Mouse (Mus musculus) layer of hippocampus, postnatal 14 days (tissue): ENCODE data around the gene Hddc3. TPM values are rescaled to one million over a fixed set of nuclear protein-coding genes. Genes with fewer than 3 reads are reported as not detected.

Experiments
- DNase-seq, 2 experiments: peaks; one replicate each; pipeline ENCODE4 v3.0.0; 2021 to 2022; ENCODE audit warnings: low spot score in 2 of 2, mixed read lengths in 1 of 2
- total RNA-seq, 2 experiments: library from RNA; stranded (reverse); gene quantifications; 2 replicates each; pipeline ENCODE4 v1.2.3; 2021

The Hddc3 gene
- total RNA-seq, 2 experiments from 2014 or later: 45.8 to 46.3 TPM

GRCm38 (mm10) chr7:80368635-80369421 lies 25.9 kb downstream of the Hddc3 start:
- no peak for DNase-seq

GRCm38 (mm10) chr7:80369461-80369860 lies 26.6 kb downstream of the Hddc3 start:
- DNase-seq: no peak

- DNase-seq: no peak
These were observed 27.1 kb downstream of the Hddc3 start for GRCm38 (mm10) chr7:80369967-80370431.

GRCm38 (mm10) chr7:80370649-80371040 lies 27.7 kb downstream of the Hddc3 start:
- DNase-seq: peak; percentile 73 to 82

- peak; percentile 76 to 79 for DNase-seq
These were observed 28.3 kb downstream of the Hddc3 start, which contains the start of gene Man2a2 for GRCm38 (mm10) chr7:80371041-80371751. Gene Man2a2, minus strand, starts transcription at chr7:80371375.

DNA sequence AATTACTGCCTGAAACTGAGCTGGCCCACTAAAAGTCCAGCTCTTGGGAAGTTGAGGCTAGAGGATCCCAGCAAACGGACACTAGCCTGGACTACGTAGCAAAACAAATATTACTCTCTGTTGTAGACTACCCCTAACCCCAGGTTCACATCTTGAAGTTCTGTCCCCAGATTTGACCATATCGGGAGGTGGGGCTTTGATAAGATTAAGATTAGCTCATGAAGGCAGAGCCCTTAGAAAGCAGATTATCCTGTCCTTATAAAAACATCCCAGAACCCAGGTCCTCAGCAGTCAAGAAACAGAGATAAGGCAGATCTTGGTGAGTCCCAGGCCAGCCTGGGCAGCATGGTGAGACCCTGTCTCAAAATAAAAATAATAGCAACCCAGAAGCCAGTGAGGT lies 29.3 kb downstream of the Hddc3 start:
- no peak for DNase-seq

GRCm38 (mm10) chr7:80372667-80373066 lies 29.8 kb downstream of the Hddc3 start:
- no peak for DNase-seq

GRCm38 (mm10) chr7:80373352-80373751 lies 30.4 kb downstream of the Hddc3 start:
- DNase-seq: no peak

GRCm38 (mm10) chr7:80373850-80374249 lies 30.9 kb downstream of the Hddc3 start:
- DNase-seq: peak in 1 of 2 experiments; percentile 48

DNA sequence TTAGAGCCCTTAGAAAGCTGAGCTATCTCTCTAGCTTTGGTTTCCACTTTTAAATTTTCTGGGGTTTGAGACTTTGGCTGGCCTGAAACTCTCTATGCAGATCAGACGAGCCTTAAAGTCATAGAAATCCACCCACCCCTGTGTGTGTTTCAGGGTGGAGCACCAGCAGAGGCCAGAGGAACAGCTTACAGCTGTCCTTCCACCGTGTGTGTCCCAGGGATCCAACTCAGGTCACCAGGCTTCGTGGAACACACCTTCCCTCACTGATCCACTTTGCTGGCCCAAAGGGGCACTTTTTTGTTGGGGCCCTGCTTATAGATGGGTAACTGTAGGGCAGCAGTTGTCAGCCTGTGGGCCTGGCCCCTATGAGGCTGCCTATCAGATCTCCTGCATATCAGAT lies 31.4 kb downstream of the Hddc3 start:
- DNase-seq: no peak

DNA sequence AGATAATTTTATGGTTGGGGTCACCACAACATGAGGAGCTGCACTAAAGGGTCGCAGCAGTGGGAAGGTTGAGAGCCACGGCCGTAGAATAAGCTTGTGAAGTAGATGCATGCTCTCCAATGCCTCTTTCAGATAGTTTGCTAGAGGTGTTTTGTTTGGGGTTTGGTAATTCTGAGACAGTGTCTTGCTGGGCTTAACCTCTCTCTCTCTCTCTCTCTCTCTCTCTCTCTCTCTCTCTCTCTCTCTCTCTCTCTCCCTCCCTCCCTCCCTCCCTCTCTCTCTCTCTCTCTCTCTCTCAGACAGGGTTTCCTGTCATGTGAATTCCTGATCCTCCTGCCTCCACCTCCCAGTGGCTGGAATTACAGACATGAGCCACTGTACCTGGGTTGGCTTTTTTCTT lies 31.8 kb downstream of the Hddc3 start:
- no peak for DNase-seq

DNA sequence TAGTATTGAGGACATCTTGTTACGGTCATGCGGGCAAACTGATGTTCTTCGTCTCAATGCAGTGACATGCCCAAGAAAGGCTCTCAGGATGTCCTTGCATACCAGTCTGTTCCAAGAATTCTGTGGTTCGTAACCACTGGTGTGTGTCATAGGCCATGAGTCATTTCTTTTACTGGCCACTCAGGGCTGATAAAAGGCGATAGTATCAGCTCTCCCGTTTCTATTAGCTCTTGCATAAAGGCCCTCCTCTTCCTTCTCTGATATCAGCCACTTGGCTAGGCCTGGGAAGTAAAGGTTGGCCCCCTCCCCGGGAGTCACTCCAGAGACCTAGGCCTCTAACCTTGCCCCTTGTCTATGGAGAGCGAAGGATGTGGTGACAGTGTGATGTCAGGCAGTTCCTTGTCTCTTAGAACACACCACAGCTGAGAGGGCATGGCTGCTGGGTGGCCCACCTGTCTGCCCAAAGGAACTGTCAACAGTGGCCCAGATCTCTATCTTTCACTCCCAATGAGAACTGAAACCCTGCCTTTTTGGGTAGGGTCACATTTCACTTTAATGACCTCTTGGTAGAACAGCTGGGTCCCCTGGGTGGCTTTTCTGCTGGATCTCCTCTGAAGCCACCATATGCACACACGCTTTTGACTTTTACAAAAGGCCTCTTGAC lies 32.6 kb downstream of the Hddc3 start:
- no peak for DNase-seq

- DNase-seq: no peak
These were observed 33.3 kb downstream of the Hddc3 start for GRCm38 (mm10) chr7:80376192-80376591.

- DNase-seq: peak in 1 of 2 experiments; percentile 57
These were observed 34.6 kb downstream of the Hddc3 start for GRCm38 (mm10) chr7:80377471-80377870.

GRCm38 (mm10) chr7:80379531-80379930 lies 36.6 kb downstream of the Hddc3 start:
- DNase-seq: no peak

- DNase-seq: no peak
These were observed 40.0 kb downstream of the Hddc3 start for GRCm38 (mm10) chr7:80382919-80383318.

DNA sequence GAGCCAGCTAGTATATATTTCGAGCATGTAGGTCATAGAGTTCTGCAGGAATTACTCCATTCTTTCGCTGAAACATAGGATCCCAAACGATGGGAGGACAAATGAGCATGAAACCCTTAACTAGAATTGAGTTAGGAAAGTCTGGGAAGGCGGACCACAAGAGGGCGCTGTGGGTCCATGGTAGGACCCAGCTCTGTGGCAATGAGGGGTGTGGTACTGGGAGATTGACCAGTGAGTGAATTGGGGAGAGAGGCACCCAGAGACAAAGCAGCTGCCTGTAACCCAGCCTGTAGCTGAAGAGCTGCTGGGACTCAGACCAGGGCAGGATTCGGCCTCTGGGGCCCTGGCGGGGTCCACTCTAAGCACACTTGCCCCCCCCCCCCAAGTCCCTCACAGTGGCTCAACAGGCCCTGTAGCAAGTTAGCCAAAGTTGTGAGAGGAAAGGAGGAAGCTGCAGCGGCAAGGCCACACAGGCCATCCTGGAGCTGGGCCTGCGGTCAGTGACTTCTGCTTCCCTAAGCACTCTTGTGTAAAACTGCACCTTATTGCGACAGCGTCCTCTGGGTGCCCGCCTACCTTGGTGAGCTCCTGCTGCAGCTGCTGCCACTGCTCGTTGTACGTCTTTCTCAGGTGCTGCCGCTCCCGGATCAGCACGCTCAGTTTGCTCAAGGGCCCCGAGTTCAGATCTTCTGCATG lies 43.5 kb downstream of the Hddc3 start:
- DNase-seq: peak; percentile 88 to 93

DNA sequence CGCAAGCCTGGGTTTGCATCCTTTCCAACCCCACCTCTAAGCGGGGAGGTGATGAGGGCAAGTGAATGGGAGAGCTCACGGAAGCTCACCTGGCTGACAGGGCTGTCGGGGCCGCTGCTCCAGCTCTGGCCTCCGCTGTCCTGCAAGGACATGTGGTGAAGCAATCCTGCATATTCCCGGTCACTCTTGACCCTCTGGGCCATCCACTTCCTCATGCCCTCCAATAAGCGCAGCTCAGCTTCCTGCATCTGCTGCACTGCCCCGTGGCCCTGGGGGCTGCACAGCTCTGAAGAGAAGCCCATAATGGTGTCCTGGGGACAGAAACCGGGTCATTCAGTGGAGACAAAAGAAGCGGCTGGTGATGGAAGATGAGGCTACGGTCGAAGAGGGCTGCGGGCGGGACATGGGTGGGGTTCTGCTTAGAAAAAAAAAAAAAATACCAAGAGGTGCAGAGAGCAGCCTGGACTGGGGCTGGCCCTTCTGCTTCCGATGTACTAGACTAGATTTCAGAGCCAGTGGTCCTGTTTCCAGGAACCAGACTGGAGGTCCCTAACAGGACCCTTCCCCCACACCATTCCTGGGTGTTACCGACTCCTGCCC lies 44.2 kb downstream of the Hddc3 start:
- no peak for DNase-seq

DNA sequence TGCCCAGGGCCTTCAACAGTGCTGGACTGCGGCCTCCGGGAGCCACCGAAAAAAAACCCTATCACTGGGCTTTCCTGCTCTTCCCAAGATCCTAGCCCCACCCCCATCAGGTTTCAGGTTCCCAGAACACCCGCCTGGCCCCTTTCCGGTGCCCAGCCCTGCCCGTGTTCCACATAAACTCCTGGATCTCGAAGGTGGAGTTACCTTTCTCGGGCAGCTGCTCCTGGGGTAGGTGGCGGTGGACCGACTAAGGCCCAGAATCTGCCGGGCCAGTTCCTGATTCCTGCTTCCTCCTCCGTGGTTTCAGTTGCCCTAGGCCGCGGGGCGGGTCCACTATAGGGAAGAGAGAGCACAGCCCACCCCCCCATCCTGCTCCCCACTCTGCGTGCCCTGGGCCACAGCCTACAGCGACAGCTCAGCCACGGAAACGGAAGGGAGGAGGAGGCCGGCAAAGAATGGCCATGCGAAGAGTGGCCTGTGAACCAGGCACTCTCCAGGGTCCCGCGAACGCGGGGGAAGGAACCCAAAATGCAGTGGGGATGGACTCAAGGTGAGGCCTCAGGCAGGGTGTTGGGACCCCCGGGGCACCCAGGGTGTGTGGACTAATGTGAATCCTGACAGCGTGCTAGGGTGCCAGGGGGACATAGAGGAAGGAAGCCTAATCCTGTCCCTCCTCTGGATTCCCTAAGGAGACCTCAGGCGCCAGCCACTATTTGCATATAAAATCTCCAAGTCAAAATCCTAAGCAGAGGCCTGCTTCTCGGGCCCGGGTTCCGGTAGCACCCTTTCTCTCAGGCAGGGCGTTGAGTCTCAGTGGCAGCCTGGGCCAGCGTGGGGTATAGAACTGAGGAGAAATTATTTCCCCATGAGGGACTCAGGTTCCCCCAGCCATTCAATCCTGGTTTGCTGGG lies 45.0 kb downstream of the Hddc3 start, which contains the start of gene Fes:
Gene Fes (minus strand): TSS at position 314 of the 911 bp plus-strand sequence.
- no peak for DNase-seq

DNA sequence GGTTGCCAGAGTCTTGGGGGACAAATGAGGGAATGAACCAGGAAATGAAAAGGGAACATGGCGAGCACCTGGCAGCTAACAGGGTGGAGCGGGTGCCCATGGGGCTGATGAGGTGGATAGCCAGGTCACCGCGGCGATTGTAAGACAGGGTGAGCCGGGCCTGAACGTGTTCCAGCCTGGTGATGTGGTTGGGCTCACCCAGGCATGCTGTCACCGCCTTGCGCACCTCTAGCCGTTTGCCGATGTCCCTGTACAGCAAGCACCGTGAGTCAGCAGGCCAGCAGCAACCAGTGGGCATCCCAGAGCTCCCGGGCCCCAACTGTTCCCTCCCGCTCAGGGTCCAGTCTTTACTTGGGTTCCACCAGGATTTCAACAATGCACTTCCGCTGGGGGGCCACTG lies 49.2 kb downstream of the Hddc3 start:
- no peak for DNase-seq
